Mouse (Mus musculus) lung, adult 10 weeks (tissue): ENCODE results near the gene Cxcr6. TPM values are rescaled to one million over a fixed set of nuclear protein-coding genes. Genes with fewer than 3 reads are reported as not detected.

Experiments
- polyA plus RNA-seq: library from polyadenylated mRNA; stranded (reverse); fragments of 350-450 nt; fragmentation: Illumina TruSeq; extraction: RNeasy Lipid Tissue Mini Kit (QIAGEN cat#74804); gene quantifications from one replicate; pipeline ENCODE4 v1.2.3, GENCODE M21; 2014; ENCODE audit warnings: low read depth, low replicate concordance; ENCODE audit not compliant: insufficient read depth

Gene Cxcr6
- 4.9 TPM for polyA plus RNA-seq

DNA sequence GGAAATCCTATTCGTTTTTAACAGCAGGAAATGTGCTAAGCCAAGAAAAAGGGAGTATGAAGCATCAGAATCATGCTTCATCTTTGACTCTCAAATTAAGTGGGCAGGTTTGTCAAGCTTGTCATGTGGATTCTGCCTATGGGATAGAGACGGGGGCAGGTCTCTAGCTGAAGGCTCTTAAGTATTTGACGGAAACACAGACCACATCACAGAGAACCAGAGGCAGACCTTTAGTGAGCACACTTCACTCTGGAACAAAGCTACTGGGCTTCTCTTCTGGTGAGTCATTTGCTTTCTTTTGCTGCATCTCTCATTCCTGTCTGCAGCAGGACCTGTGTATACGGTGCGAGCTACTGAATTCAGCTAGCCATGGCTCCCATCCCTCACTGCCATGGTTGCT lies at the start of gene Cxcr6:
Gene Cxcr6, plus strand, starts transcription at position 209 of the 400 bp plus-strand sequence.

DNA sequence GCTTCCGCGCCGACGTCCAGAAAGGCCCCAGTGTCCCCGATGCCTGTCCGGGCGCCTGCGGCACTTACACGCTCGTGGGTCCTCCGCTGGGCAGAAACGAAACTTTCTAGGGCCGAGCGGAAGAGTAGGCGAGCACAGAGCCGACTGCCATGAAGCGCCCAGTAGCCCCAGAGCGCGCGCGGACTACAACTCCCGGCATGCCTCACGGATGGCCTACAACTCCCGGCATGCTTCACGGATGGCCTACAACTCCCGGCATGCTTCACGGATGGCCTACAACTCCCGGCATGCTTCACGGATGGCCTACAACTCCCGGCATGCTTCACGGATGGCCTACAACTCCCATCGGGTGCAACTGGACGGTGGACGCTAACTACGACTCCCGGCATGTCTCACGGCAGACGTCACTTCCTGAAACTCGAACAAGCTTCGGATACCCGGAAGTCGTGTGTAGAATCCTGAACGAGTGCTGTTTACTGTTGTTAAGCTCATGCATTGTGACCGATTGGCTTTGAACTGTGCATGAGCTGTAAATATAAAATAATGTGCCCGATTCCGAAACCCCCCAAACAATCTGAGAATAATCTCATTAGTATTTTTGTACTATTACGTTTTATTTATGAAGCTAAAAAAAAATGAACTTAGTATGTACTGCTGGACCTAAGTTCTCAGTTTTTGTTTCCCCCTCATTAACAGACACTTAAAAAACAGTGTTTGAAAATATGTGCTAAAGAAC lies 45.6 kb downstream of the Cxcr6 start, which contains the start of gene Fyco1:
Gene Fyco1, minus strand, starts transcription at position 187 of the 736 bp plus-strand sequence.

Other genes with a start within 250 kb of the Cxcr6 start
- not detected for gene Slc6a20b, start 173.9 kb upstream of the Cxcr6 start, polyA plus RNA-seq
- 1.1 TPM for gene Ccr9, start 128.0 kb upstream of the Cxcr6 start, polyA plus RNA-seq
- 1.4 TPM for gene Slc6a20a, start 127.6 kb upstream of the Cxcr6 start, polyA plus RNA-seq
- 17.2 TPM for gene Lztfl1, start 88.8 kb upstream of the Cxcr6 start, polyA plus RNA-seq
- gene Fyco1, start 45.4 kb downstream of the Cxcr6 start, polyA plus RNA-seq: 6.7 TPM
- 0.53 TPM for gene Xcr1, start 55.6 kb downstream of the Cxcr6 start, polyA plus RNA-seq
- gene Ccr1, start 162.2 kb downstream of the Cxcr6 start, polyA plus RNA-seq: 6.5 TPM
- not detected for gene Ccr1l1, start 171.9 kb downstream of the Cxcr6 start, polyA plus RNA-seq
- gene Ccr3, start 215.5 kb downstream of the Cxcr6 start, polyA plus RNA-seq: 0.77 TPM